Mouse (Mus musculus) midbrain, embryonic 12.5 days (tissue): ENCODE measurements around the gene Myl12a. TPM values are rescaled to one million over a fixed set of nuclear protein-coding genes. Genes with fewer than 3 reads are reported as not detected.
"Not testable (repeated sequence)": the region's sequence is repeated elsewhere in the genome, so short reads cannot be mapped to it uniquely, and the experiment has no call there.

ENCODE experiments used
- ATAC-seq: fragments of 200-750 bp; cut with Nextera tagmentation; 2 replicates; pipeline ENCODE4 v1.8.0; 2017; ENCODE audit warnings: low read depth, moderate TSS enrichment, moderate library complexity; ENCODE audit not compliant: low FRiP score
- H3K27ac ChIP-seq: fragments of 300-500 bp; sonication (generic); replicated peaks from 2 replicates; pipeline ENCODE4 v1.5.1; 2016; ENCODE audit warnings: mild to moderate bottlenecking
- H3K27me3 ChIP-seq: fragments of 300-500 bp; sonication (generic); 2 replicates; pipeline ENCODE4 v1.6.1; 2016; ENCODE audit warnings: mild to moderate bottlenecking
- H3K36me3 ChIP-seq: fragments of 300-500 bp; sonication (generic); 2 replicates; pipeline ENCODE4 v1.6.1; 2016
- H3K4me1 ChIP-seq: fragments of 300-500 bp; sonication (generic); 2 replicates; pipeline ENCODE4 v1.6.1; 2016
- H3K4me2 ChIP-seq: fragments of 300-500 bp; sonication (generic); replicated peaks from 2 replicates; pipeline ENCODE4 v1.6.1; 2016; ENCODE audit warnings: mild to moderate bottlenecking, moderate library complexity
- H3K4me3 ChIP-seq: fragments of 300-500 bp; sonication (generic); 2 replicates; pipeline ENCODE4 v1.5.1; 2016; ENCODE audit warnings: mild to moderate bottlenecking
- H3K9ac ChIP-seq: fragments of 300-500 bp; sonication (generic); replicated peaks from 2 replicates; pipeline ENCODE4 v1.6.1; 2016; ENCODE audit warnings: mild to moderate bottlenecking, moderate library complexity
- H3K9me3 ChIP-seq: fragments of 300-500 bp; sonication (generic); 2 replicates; pipeline ENCODE4 v1.6.1; 2016; ENCODE audit warnings: mild to moderate bottlenecking
- WGBS: fragments of 180-500 bp; shearing (Covaris S2); methylation state at CpG from one replicate; pipeline ENCODE4 v1.1.7; 2016; 5-methylcytosine and 5-hydroxymethylcytosine counted together
- polyA plus RNA-seq: library from polyadenylated mRNA; unstranded; fragments of >200 nt; fragmentation: Nextera tagmentation; extraction: Ambion mirVana; gene quantifications from 2 replicates; pipeline ENCODE4 v1.2.1, GENCODE M21; 2016

Myl12a gene
- polyA plus RNA-seq, 1 experiment from 2014 or later, result 332 TPM

GRCm38 (mm10) chr17:70963546-70963945 is 39.1 kb downstream of the Myl12a start:
- peaks cover 12% of the 10 kb centered on the region; the same call in 1 of the 2 replicates for H3K4me1 ChIP-seq
- H3K4me2 ChIP-seq, H3K9ac ChIP-seq, H3K27ac ChIP-seq, H3K4me3 ChIP-seq, H3K9me3 ChIP-seq, H3K27me3 ChIP-seq, H3K36me3 ChIP-seq: not testable (repeated sequence)
- WGBS, result 72% methylated on average over 13 of the region's 13 CpGs
- peak; percentile 100 for ATAC-seq

GRCm38 (mm10) chr17:70951266-70951665 is 51.4 kb downstream of the Myl12a start:
- 71% methylated on average over 10 of the region's 10 CpGs for WGBS
- Histone ChIP-seq H3K9ac (no peak overlapping the region), H3K9me3 (no peaks in the 10 kb centered on the region), H3K4me3 (no peak overlapping the region), H3K36me3 (no peaks in the 10 kb centered on the region), H3K4me1 (no peaks in the 10 kb centered on the region), H3K4me2 (no peak overlapping the region), H3K27ac (no peak overlapping the region), H3K27me3 (no peaks in the 10 kb centered on the region)
- ATAC-seq, result no peak

DNA sequence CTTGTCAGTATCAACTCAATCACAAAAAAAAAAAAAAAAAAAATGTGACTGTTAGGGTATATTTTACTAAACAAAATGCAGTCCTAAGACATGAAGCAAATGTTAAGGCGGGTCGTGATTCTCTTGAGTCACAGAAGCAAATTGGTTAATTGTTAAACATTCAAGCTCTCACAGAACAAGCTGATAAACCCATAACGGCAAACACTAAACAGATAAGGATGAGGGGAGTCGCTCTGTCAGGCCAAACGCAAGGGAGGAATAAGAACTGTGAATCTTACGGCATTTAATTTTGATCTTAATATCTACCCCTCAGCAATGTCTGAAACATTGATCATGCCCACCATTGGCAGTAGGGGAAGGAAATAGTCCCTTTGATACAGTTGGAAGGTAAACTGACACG is 53.5 kb downstream of the Myl12a start:
- Histone ChIP-seq H3K9ac (no peak overlapping the region), H3K36me3 (no peaks in the 10 kb centered on the region), H3K4me1 (no peaks in the 10 kb centered on the region), H3K27me3 (no peaks in the 10 kb centered on the region), H3K4me2 (no peak overlapping the region), H3K4me3 (no peak overlapping the region), H3K9me3 (no peaks in the 10 kb centered on the region), H3K27ac (no peak overlapping the region)
- WGBS, result 88% methylated on average over 7 of the region's 7 CpGs
- no peak for ATAC-seq

DNA sequence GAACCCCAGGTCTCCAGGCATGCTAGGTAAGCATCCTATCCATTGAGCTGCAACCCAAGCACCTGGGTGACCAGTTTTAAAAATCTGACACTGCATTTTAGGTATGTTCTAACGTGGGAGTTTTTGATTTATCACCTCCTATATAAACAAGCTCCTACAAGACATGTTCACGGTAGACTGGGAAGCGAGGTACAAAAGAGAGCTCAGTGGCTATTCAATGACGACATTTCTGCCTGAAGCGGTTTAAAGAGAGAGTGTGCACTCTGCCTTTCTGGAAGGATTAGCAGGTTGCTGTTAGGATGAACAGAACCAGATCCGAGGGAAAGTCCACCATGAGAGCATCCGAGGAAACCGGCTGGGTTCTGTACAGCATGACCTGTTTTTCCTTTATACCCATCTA is 54.0 kb downstream of the Myl12a start:
- Histone ChIP-seq H3K4me3 (no peak overlapping the region), H3K4me2 (no peak overlapping the region), H3K27ac (no peak overlapping the region), H3K9me3 (no peaks in the 10 kb centered on the region), H3K9ac (no peak overlapping the region), H3K27me3 (no peaks in the 10 kb centered on the region), H3K4me1 (no peaks in the 10 kb centered on the region), H3K36me3 (no peaks in the 10 kb centered on the region)
- WGBS, result 47% methylated on average over 8 of the region's 8 CpGs
- no peak for ATAC-seq

GRCm38 (mm10) chr17:70943779-70944178 is 58.9 kb downstream of the Myl12a start:
- no peaks in the 10 kb centered on the region for H3K36me3 ChIP-seq
- no peaks in the 10 kb centered on the region for H3K4me1 ChIP-seq
- ATAC-seq, result no peak
- no peaks in the 10 kb centered on the region for H3K9me3 ChIP-seq
- 93% methylated on average over 4 of the region's 4 CpGs for WGBS
- H3K9ac ChIP-seq, result no peak overlapping the region
- no peak overlapping the region for H3K4me2 ChIP-seq
- no peak overlapping the region for H3K27ac ChIP-seq
- no peak overlapping the region for H3K4me3 ChIP-seq
- no peaks in the 10 kb centered on the region for H3K27me3 ChIP-seq

Other genes with a start within 250 kb of the Myl12a start
- gene Tgif1, start 149.3 kb downstream of the Myl12a start, polyA plus RNA-seq, result 50.1 and 58.9 TPM in 2 replicates
- 1.0 and 2.5 TPM in 2 replicates for gene Myom1, start 245 bp downstream of the Myl12a start, polyA plus RNA-seq
- gene Lpin2, start 179.7 kb upstream of the Myl12a start, polyA plus RNA-seq, result 41.0 and 41.4 TPM in 2 replicates